Mouse (Mus musculus): ENCODE results near the gene Gpc5. TPM values are rescaled to one million over a fixed set of nuclear protein-coding genes. Genes with fewer than 3 reads are reported as not detected.
A peak's percentile ranks its signal among the peaks of the same experiment; 100 is the strongest.

The Gpc5 gene
- polyA plus RNA-seq, 1 experiment from 2014 or later = 15.4 TPM

- Histone ChIP-seq H3K4me1 (ENCODE audit: control insufficient read depth, insufficient read depth, low read depth, low read length) (no peaks in the 10 kb centered on the region; the same call in 1 of the 2 replicates), H3K9me3 (ENCODE audit: control insufficient read depth, low read length) (no peaks in the 10 kb centered on the region), H3K27me3 (replicated peaks; ENCODE audit: control insufficient read depth, insufficient read depth, low read length) (no peaks in the 10 kb centered on the region), H3K27ac (ENCODE audit: low read depth, low read length) (no peak overlapping the region), H3K4me2 (ENCODE audit: low read length) (no peak overlapping the region), H3K36me3 (ENCODE audit: control insufficient read depth, insufficient read depth, low read length) (no peaks in the 10 kb centered on the region), H3K4me3 (ENCODE audit: low read length) (no peak overlapping the region), H3K9ac (ENCODE audit: low read depth, low read length) (no peak overlapping the region)
- WGBS = 48% methylated on average over 4 of the region's 4 CpGs
- ATAC-seq = no peak
Measured at GRCm38 (mm10) chr14:115475234-115475633, 383.2 kb downstream of the Gpc5 start.

- 44% methylated on average over 14 of the region's 14 CpGs for WGBS
- H3K4me1 ChIP-seq (ENCODE audit: control insufficient read depth, insufficient read depth, low read depth, low read length) = no peaks in the 10 kb centered on the region; the same call in 1 of the 2 replicates
- peak; percentile 77 for ATAC-seq
- peak overlapping the region; percentile 14; the same call in 1 of the 2 replicates for H3K4me2 ChIP-seq (ENCODE audit: low read length)
- H3K9ac ChIP-seq (ENCODE audit: low read depth, low read length) = no peak overlapping the region
- no peaks in the 10 kb centered on the region for H3K27me3 ChIP-seq (replicated peaks; ENCODE audit: control insufficient read depth, insufficient read depth, low read length)
- H3K36me3 ChIP-seq (ENCODE audit: control insufficient read depth, insufficient read depth, low read length) = no peaks in the 10 kb centered on the region
- H3K9me3 ChIP-seq (ENCODE audit: control insufficient read depth, low read length) = no peaks in the 10 kb centered on the region
- no peak overlapping the region for H3K27ac ChIP-seq (ENCODE audit: low read depth, low read length)
- no peak overlapping the region for H3K4me3 ChIP-seq (ENCODE audit: low read length)
Measured at GRCm38 (mm10) chr14:115477360-115477759, 385.3 kb downstream of the Gpc5 start.

- Histone ChIP-seq H3K9ac (ENCODE audit: low read depth, low read length) (no peak overlapping the region), H3K4me1 (ENCODE audit: control insufficient read depth, insufficient read depth, low read depth, low read length) (no peaks in the 10 kb centered on the region), H3K27ac (ENCODE audit: low read depth, low read length) (no peak overlapping the region), H3K9me3 (ENCODE audit: control insufficient read depth, low read length) (no peaks in the 10 kb centered on the region), H3K4me3 (ENCODE audit: low read length) (no peak overlapping the region), H3K36me3 (ENCODE audit: control insufficient read depth, insufficient read depth, low read length) (no peaks in the 10 kb centered on the region), H3K27me3 (replicated peaks; ENCODE audit: control insufficient read depth, insufficient read depth, low read length) (no peaks in the 10 kb centered on the region), H3K4me2 (ENCODE audit: low read length) (no peak overlapping the region)
- ATAC-seq = no peak
Measured at GRCm38 (mm10) chr14:115485090-115485489, 393.1 kb downstream of the Gpc5 start.

- Histone ChIP-seq H3K4me2 (ENCODE audit: low read length) (no peak overlapping the region), H3K27me3 (replicated peaks; ENCODE audit: control insufficient read depth, insufficient read depth, low read length) (no peaks in the 10 kb centered on the region), H3K9me3 (ENCODE audit: control insufficient read depth, low read length) (no peaks in the 10 kb centered on the region), H3K4me3 (ENCODE audit: low read length) (no peak overlapping the region), H3K27ac (ENCODE audit: low read depth, low read length) (no peak overlapping the region), H3K36me3 (ENCODE audit: control insufficient read depth, insufficient read depth, low read length) (no peaks in the 10 kb centered on the region), H3K4me1 (ENCODE audit: control insufficient read depth, insufficient read depth, low read depth, low read length) (no peaks in the 10 kb centered on the region), H3K9ac (ENCODE audit: low read depth, low read length) (no peak overlapping the region)
- ATAC-seq = no peak
- 31% methylated on average over 6 of the region's 6 CpGs for WGBS
Measured at GRCm38 (mm10) chr14:115500794-115501193, 408.8 kb downstream of the Gpc5 start.

- no peaks in the 10 kb centered on the region for H3K4me1 ChIP-seq (ENCODE audit: control insufficient read depth, insufficient read depth, low read depth, low read length)
- no peak overlapping the region for H3K4me3 ChIP-seq (ENCODE audit: low read length)
- H3K9ac ChIP-seq (ENCODE audit: low read depth, low read length) = no peak overlapping the region
- H3K27ac ChIP-seq (ENCODE audit: low read depth, low read length) = no peak overlapping the region
- no peaks in the 10 kb centered on the region for H3K36me3 ChIP-seq (ENCODE audit: control insufficient read depth, insufficient read depth, low read length)
- no peaks in the 10 kb centered on the region for H3K27me3 ChIP-seq (replicated peaks; ENCODE audit: control insufficient read depth, insufficient read depth, low read length)
- WGBS = 72% methylated on average over 4 of the region's 4 CpGs
- ATAC-seq = no peak
- no peaks in the 10 kb centered on the region for H3K9me3 ChIP-seq (ENCODE audit: control insufficient read depth, low read length)
- no peak overlapping the region for H3K4me2 ChIP-seq (ENCODE audit: low read length)
Measured at GRCm38 (mm10) chr14:115546516-115547282, 454.7 kb downstream of the Gpc5 start.

GRCm38 (mm10) chr14:115551996-115552395 lies 460.0 kb downstream of the Gpc5 start:
- Histone ChIP-seq H3K4me3 (ENCODE audit: low read length) (no peak overlapping the region), H3K27me3 (replicated peaks; ENCODE audit: control insufficient read depth, insufficient read depth, low read length) (no peaks in the 10 kb centered on the region), H3K4me2 (ENCODE audit: low read length) (no peak overlapping the region), H3K9me3 (ENCODE audit: control insufficient read depth, low read length) (no peaks in the 10 kb centered on the region), H3K36me3 (ENCODE audit: control insufficient read depth, insufficient read depth, low read length) (no peaks in the 10 kb centered on the region), H3K9ac (ENCODE audit: low read depth, low read length) (no peak overlapping the region), H3K4me1 (ENCODE audit: control insufficient read depth, insufficient read depth, low read depth, low read length) (no peaks in the 10 kb centered on the region), H3K27ac (ENCODE audit: low read depth, low read length) (no peak overlapping the region)
- ATAC-seq = no peak
- WGBS = 54% methylated on average over 4 of the region's 4 CpGs

- WGBS = 79% methylated on average over 3 of the region's 3 CpGs
- no peak overlapping the region for H3K9ac ChIP-seq (ENCODE audit: low read depth, low read length)
- no peaks in the 10 kb centered on the region for H3K27me3 ChIP-seq (replicated peaks; ENCODE audit: control insufficient read depth, insufficient read depth, low read length)
- H3K9me3 ChIP-seq (ENCODE audit: control insufficient read depth, low read length) = 0 out of 2 replicates have a peak, but pooled peaks cover 2% of the 10 kb centered on the region
- no peak overlapping the region for H3K4me2 ChIP-seq (ENCODE audit: low read length)
- no peak overlapping the region for H3K4me3 ChIP-seq (ENCODE audit: low read length)
- ATAC-seq = no peak
- H3K4me1 ChIP-seq (ENCODE audit: control insufficient read depth, insufficient read depth, low read depth, low read length) = no peaks in the 10 kb centered on the region
- no peaks in the 10 kb centered on the region for H3K36me3 ChIP-seq (ENCODE audit: control insufficient read depth, insufficient read depth, low read length)
- H3K27ac ChIP-seq (ENCODE audit: low read depth, low read length) = no peak overlapping the region
Measured at GRCm38 (mm10) chr14:115580466-115581255, 488.6 kb downstream of the Gpc5 start.

- no peaks in the 10 kb centered on the region for H3K4me1 ChIP-seq (ENCODE audit: control insufficient read depth, insufficient read depth, low read depth, low read length)
- ATAC-seq = no peak
- no peaks in the 10 kb centered on the region for H3K27me3 ChIP-seq (replicated peaks; ENCODE audit: control insufficient read depth, insufficient read depth, low read length)
- no peak overlapping the region for H3K9ac ChIP-seq (ENCODE audit: low read depth, low read length)
- H3K27ac ChIP-seq (ENCODE audit: low read depth, low read length) = no peak overlapping the region
- 86% methylated on average over 2 of the region's 2 CpGs for WGBS
- H3K4me3 ChIP-seq (ENCODE audit: low read length) = no peak overlapping the region
- H3K36me3 ChIP-seq (ENCODE audit: control insufficient read depth, insufficient read depth, low read length) = no peaks in the 10 kb centered on the region
- H3K9me3 ChIP-seq (ENCODE audit: control insufficient read depth, low read length) = 0 out of 2 replicates have a peak, but pooled peaks cover 2% of the 10 kb centered on the region
- H3K4me2 ChIP-seq (ENCODE audit: low read length) = no peak overlapping the region
Measured at GRCm38 (mm10) chr14:115581256-115581633, 489.2 kb downstream of the Gpc5 start.

GRCm38 (mm10) chr14:115600259-115601029 lies 508.4 kb downstream of the Gpc5 start:
- Histone ChIP-seq H3K4me3 (ENCODE audit: low read length) (no peak overlapping the region), H3K9me3 (ENCODE audit: control insufficient read depth, low read length) (no peaks in the 10 kb centered on the region), H3K36me3 (ENCODE audit: control insufficient read depth, insufficient read depth, low read length) (no peaks in the 10 kb centered on the region), H3K9ac (ENCODE audit: low read depth, low read length) (no peak overlapping the region), H3K4me2 (ENCODE audit: low read length) (no peak overlapping the region), H3K27me3 (replicated peaks; ENCODE audit: control insufficient read depth, insufficient read depth, low read length) (no peaks in the 10 kb centered on the region), H3K27ac (ENCODE audit: low read depth, low read length) (no peak overlapping the region), H3K4me1 (ENCODE audit: control insufficient read depth, insufficient read depth, low read depth, low read length) (no peaks in the 10 kb centered on the region)
- ATAC-seq = 0 out of 2 replicates have a peak, but pooled peaks have one; percentile 68
- 74% methylated on average over 8 of the region's 8 CpGs for WGBS

Data from hindbrain, embryonic 16.5 days (tissue).